Mouse (Mus musculus): ENCODE data around the gene Gm28778. TPM values are rescaled to one million over a fixed set of nuclear protein-coding genes. Genes with fewer than 3 reads are reported as not detected.

Gm28778 gene
- polyA plus RNA-seq (2015; fragmentation: Nextera tagmentation; extraction: Ambion mirVana), result not detected in 2 replicates

DNA sequence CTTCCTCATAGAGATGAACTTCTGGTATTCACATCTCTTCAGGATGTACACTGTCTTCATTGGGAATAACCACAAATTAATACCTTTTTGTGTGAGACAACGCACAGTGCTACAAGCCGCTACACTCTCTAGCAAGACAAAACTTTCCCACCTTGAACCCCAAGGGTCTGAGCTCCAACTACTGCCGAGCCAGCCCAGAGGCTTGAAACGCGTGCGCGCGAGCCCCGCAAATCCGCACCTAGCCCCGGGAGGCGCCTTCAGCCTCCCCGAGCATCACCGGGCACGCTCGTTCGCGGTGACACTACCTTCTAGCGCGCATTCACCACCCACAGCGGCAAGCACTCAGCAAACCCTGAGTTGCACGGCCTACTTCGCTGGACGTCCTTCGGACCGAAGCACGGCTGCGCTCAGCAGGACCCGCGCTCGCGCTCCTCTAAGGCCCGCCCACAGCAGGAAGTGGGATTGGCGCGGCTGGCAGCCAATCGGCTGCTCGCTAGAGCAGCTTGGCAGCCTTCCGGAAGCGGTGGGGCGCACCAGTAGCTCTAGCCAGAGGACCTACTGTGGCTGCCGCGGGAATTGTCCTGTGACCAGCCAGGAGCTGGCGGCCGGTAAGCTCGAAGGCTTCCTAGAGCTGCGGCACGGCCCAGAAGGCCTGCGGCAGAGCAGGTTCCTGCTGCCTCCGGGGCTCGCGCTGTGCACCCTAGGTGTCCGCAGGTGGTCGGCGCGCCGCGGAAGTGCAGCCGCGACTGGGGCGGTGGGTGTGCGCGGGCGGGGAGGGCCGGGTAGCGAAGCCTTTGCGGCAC, at the start of gene Gm28778, which contains the start of the genes Pms1 and Ormdl1:
Gene Gm28778, plus strand, starts transcription at position 531 of the 803 bp plus-strand sequence.
Gene Pms1, minus strand, starts transcription at position 438 of the 803 bp plus-strand sequence.
Gene Ormdl1, plus strand, starts transcription at position 515 of the 803 bp plus-strand sequence.

DNA sequence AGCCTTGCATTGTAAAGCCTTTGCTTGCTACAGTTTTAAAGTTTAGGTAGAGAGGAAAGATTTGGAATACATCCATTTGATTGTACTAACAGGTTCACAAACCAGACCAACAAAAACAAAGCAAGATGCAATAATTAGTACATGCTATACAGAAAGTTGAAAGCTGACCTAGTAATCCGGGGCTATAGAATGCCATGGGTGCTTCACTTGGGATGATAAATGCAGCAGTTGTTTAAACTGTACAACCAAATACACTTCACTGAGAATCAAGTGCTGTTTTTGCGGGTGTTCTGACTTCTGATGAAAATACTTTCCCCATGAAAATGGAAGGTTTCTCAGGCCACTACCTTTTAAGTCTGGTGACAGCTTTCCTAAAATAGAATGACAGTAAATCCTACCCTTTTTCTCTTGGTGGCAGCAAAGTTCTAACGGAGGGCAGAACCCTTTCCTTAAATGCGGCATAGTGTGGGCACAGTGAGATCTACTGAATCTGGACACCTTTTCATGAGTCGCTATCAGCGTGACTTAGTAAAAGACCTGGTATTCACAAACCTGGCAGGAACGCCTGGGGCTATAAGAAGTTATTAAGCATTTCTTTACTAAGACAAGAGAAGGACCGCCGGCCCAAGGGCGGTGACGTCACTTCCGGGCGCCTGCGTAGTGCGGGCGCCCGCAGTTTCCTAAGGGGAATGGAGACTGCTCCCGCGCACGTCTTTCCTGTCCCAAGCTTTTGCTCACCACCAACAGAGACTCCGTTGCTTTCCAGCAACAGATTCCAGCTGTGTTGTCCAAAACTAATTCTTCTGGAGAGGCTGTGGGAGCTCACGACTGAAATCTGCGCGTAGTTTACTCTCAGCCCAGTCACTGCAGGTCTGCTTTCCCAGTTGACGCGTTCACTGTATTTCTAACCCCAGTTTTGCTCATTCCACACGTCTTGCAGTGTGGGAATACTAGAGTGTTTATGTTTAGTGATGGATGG, 16.4 kb downstream of the Gm28778 start, which contains the start of gene Osgepl1:
Gene Osgepl1, plus strand, starts transcription at position 636 of the 979 bp plus-strand sequence.

DNA sequence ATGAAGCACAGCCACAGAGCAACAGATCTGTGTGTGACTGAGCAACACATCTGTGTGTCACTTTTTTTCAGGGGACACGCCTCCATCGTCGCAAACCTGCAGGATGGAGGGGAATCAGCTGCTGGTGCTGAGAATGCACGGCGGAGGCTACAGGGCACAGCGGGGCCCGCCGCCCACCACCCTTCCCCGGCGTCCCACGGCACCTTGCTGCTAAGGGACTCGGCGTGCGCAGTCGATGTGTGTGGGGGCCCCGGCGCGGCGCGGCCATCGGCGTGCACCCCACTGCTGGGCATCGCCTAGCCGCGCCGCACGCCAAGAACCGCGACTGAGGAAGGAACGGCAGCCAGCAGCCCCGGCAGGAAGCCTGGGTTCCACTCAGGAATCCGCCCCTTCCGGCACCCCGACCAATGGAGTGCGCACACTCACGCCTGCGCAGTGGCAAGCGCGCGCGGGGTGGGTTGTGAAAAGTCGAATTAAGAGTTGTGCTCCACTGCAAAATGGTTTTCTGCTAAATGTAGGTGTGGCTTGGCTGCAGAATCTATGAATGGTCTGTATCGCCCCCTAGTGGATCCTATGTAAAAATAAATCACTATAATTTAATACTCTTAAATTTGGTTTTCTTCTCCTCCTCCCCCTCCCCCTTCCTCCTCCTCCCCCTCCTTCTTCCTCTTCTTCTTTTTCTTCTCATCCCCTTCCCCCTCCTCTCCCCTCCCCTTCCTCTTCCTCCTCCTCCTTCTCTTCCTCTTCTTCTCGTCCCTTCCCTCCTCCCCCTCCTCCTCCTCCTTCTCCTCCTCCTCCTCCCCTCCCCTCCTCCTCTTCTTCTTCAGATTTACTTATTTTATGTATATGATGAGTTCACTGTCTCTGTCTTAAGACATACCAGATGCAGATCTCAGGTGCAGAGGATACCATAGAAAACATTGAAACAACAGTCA, 55.7 kb downstream of the Gm28778 start, which contains the start of the genes Asdurf, Gm28551 and Asnsd1:
Gene Asdurf, minus strand, starts transcription at position 293 of the 935 bp plus-strand sequence.
Gene Gm28551, minus strand, starts transcription at position 341 of the 935 bp plus-strand sequence.
Gene Asnsd1, minus strand, starts transcription at position 426 of the 935 bp plus-strand sequence.

Other genes with a start within 250 kb of the Gm28778 start
- gene Mstn, start 235.5 kb upstream of the Gm28778 start, polyA plus RNA-seq (2015; fragmentation: Nextera tagmentation; extraction: Ambion mirVana), result 0.29 and 0.53 TPM in 2 replicates
- 0.34 TPM in 1 of 2 replicates, not detected in the other for gene 1700019A02Rik, start 109.5 kb upstream of the Gm28778 start, polyA plus RNA-seq (2015; fragmentation: Nextera tagmentation; extraction: Ambion mirVana)
- gene Pms1, start 93 bp upstream of the Gm28778 start, polyA plus RNA-seq (2015; fragmentation: Nextera tagmentation; extraction: Ambion mirVana), result 8.2 and 9.3 TPM in 2 replicates
- 30.4 and 32.2 TPM in 2 replicates for gene Ormdl1, start within 50 bp of the Gm28778 start, polyA plus RNA-seq (2015; fragmentation: Nextera tagmentation; extraction: Ambion mirVana)
- gene Osgepl1, start 16.5 kb downstream of the Gm28778 start, polyA plus RNA-seq (2015; fragmentation: Nextera tagmentation; extraction: Ambion mirVana), result 22.7 and 23.8 TPM in 2 replicates
- gene Asdurf, start 55.5 kb downstream of the Gm28778 start, polyA plus RNA-seq (2015; fragmentation: Nextera tagmentation; extraction: Ambion mirVana), result 2.9 and 17.1 TPM in 2 replicates
- gene Gm28551, start 55.6 kb downstream of the Gm28778 start, polyA plus RNA-seq (2015; fragmentation: Nextera tagmentation; extraction: Ambion mirVana), result 1.5 and 2.2 TPM in 2 replicates
- 44.3 and 49.1 TPM in 2 replicates for gene Asnsd1, start 55.6 kb downstream of the Gm28778 start, polyA plus RNA-seq (2015; fragmentation: Nextera tagmentation; extraction: Ambion mirVana)

Data from neural tube, postnatal 0 days (tissue).